Mouse (Mus musculus) embryonic facial prominence, embryonic 14.5 days (tissue): Measurements from ENCODE around the gene Tmem131l. TPM values are rescaled to one million over a fixed set of nuclear protein-coding genes. Genes with fewer than 3 reads are reported as not detected.

Source experiments
- ATAC-seq: fragments of 200-750 bp; cut with Nextera tagmentation; 2 replicates; pipeline ENCODE4 v1.8.0; 2017; ENCODE audit warnings: low read depth, moderate number of reproducible peaks, moderate TSS enrichment
- DNase-seq: peaks from one replicate; pipeline ENCODE4 v3.0.0-alpha.2; 2015; ENCODE audit warnings: low spot score
- H3K27ac ChIP-seq: fragments of 300-500 bp; sonication (generic); replicated peaks from 2 replicates; pipeline ENCODE4 v1.5.1; 2014; ENCODE audit warnings: low read depth, mild to moderate bottlenecking, low read length, moderate library complexity
- H3K27me3 ChIP-seq: fragments of 300-500 bp; sonication (generic); replicated peaks from 2 replicates; pipeline ENCODE4 v1.6.1; 2014; ENCODE audit warnings: low read length; ENCODE audit not compliant: control insufficient read depth, insufficient read depth
- H3K36me3 ChIP-seq: fragments of 300-500 bp; sonication (generic); 2 replicates; pipeline ENCODE4 v1.6.1; 2014; ENCODE audit warnings: low read length, mixed read lengths; ENCODE audit not compliant: control insufficient read depth, insufficient read depth
- H3K4me1 ChIP-seq: fragments of 300-500 bp; sonication (generic); 2 replicates; pipeline ENCODE4 v1.6.1; 2014; ENCODE audit warnings: antibody characterized with exemption, low read length; ENCODE audit not compliant: control insufficient read depth, insufficient read depth
- H3K4me2 ChIP-seq: fragments of 300-500 bp; sonication (generic); 2 replicates; pipeline ENCODE4 v1.6.1; 2014; ENCODE audit warnings: low read depth, mild to moderate bottlenecking, low read length, moderate library complexity, mixed read lengths
- H3K4me3 ChIP-seq: fragments of 300-500 bp; sonication (generic); 2 replicates; pipeline ENCODE4 v1.5.1; 2014; ENCODE audit warnings: low read depth, mild to moderate bottlenecking, low read length
- H3K9ac ChIP-seq: fragments of 300-500 bp; sonication (generic); 2 replicates; pipeline ENCODE4 v1.6.1; 2014; ENCODE audit warnings: low read depth, mild to moderate bottlenecking, low read length, moderate library complexity, mixed read lengths
- H3K9me3 ChIP-seq: fragments of 300-500 bp; sonication (generic); 2 replicates; pipeline ENCODE4 v1.6.1; 2016; ENCODE audit warnings: low read length; ENCODE audit not compliant: control insufficient read depth
- WGBS: fragments of 180-500 bp; shearing (Covaris S2); extraction: QIAGEN DNeasy Blood & Tissue Kit; methylation state at CpG from one replicate; pipeline ENCODE4 v1.1.7; 2014; 5-methylcytosine and 5-hydroxymethylcytosine counted together
- polyA plus RNA-seq: library from polyadenylated mRNA; unstranded; fragments of >200 nt; fragmentation: Nextera tagmentation; extraction: Ambion mirVana; gene quantifications from 2 replicates; pipeline ENCODE4 v1.2.1, GENCODE M21; 2014

Tmem131l gene
- polyA plus RNA-seq, 1 experiment from 2014 or later = 46.5 TPM

DNA sequence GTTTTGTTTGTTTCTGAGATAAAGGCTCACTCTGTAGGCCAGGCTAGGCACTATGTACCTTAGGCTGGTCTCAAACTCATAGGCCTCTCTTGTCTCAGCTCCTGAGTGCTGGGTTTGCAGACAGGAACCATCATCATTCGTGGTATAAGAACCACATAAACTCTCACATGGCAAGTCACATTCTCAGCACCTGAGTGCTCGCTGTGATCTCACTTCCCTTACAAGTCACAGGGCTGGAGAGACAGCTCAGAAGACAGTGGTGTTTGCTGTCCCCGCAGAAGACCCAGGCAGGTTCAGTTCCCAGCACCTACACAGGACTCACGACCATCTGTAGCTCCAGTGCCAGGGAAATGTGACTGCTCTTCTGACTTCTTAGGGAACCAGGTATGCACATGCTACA is 70.9 kb downstream of the Tmem131l start:
- no peaks in the 10 kb centered on the region for H3K27me3 ChIP-seq
- no peak overlapping the region for H3K9ac ChIP-seq
- H3K36me3 ChIP-seq = peaks cover 5% of the 10 kb centered on the region; the same call in 1 of the 2 replicates
- H3K4me1 ChIP-seq = no peaks in the 10 kb centered on the region
- H3K27ac ChIP-seq = no peak overlapping the region
- no peak overlapping the region for H3K4me3 ChIP-seq
- 87% methylated on average over 4 of the region's 4 CpGs for WGBS
- DNase-seq (no peak), ATAC-seq (no peak)
- no peak overlapping the region for H3K4me2 ChIP-seq
- H3K9me3 ChIP-seq = no peaks in the 10 kb centered on the region

DNA sequence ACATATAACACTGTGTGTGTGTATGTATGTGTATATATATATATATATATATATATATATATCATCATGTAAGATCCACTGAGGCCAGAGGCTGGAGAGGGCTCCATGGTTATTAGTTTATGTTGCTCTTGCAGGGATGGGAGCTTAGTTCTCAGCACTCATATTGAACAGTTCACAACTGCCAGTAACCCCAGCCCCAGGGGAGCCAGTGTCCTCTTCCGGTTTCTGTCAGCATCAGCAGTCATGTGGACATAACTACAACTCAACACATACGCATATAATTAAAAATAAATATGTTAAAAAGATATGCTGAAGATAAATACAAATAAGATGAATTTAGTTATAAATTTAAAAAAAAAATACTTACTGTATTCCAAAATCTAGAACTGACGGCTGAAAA is 72.2 kb downstream of the Tmem131l start:
- ATAC-seq = no peak
- H3K9ac ChIP-seq = no peak overlapping the region
- no peak overlapping the region for H3K4me2 ChIP-seq
- 75% methylated on average over 3 of the region's 3 CpGs for WGBS
- no peaks in the 10 kb centered on the region for H3K27me3 ChIP-seq
- peaks cover 5% of the 10 kb centered on the region; the same call in 1 of the 2 replicates for H3K36me3 ChIP-seq
- no peak for DNase-seq
- H3K4me1 ChIP-seq = no peaks in the 10 kb centered on the region
- H3K27ac ChIP-seq = no peak overlapping the region
- no peak overlapping the region for H3K4me3 ChIP-seq
- no peaks in the 10 kb centered on the region for H3K9me3 ChIP-seq

DNA sequence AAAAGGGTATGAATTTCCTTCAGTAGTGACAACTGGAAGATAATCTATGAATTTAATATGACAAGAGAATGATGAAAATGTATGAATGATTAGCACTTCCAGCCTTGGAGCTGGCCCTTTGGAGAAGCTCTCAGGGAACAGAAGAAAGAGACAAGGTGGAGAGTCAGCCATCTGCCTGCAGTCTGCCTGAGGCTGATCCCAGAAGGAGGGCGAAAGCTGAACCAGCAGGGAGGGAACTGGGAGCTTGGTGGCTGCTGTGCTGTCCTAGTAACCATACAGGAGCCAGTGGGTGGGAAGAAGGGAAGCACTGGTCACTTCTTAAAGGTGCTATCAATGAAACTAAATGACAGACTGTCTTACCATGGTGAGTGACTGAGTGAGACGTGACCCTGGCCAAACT is 74.6 kb downstream of the Tmem131l start:
- Histone ChIP-seq H3K27ac (no peak overlapping the region), H3K4me3 (no peak overlapping the region), H3K4me2 (no peak overlapping the region), H3K4me1 (no peaks in the 10 kb centered on the region), H3K9me3 (no peaks in the 10 kb centered on the region), H3K36me3 (peaks cover 24% of the 10 kb centered on the region; the same call in 1 of the 2 replicates), H3K9ac (no peak overlapping the region), H3K27me3 (no peaks in the 10 kb centered on the region)
- DNase-seq (no peak), ATAC-seq (no peak)
- WGBS = 68% methylated on average over 2 of the region's 2 CpGs

DNA sequence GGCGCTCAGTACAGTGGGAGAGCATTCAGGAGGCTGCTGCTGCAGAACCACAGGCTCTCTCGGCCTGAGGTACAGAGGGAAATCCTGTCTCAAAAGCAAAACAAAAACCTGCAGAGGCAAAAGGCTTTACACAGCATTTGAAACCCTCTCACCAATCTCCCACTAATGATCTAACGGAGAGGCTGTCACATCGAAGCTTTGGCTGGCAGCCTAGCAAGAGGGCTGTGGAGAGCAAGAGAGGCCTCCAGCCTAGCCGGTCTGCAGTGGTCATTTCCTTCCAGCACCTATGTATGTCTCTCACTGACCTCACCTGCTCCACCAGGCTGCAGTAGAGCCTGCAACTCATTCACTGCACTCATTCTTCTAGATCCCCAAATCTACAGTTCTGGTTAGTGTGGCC is 76.3 kb downstream of the Tmem131l start:
- H3K27me3 ChIP-seq = no peaks in the 10 kb centered on the region
- no peak overlapping the region for H3K9ac ChIP-seq
- no peak for DNase-seq
- peaks cover 40% of the 10 kb centered on the region for H3K36me3 ChIP-seq
- WGBS = 71% methylated on average over 5 of the region's 5 CpGs
- H3K4me2 ChIP-seq = no peak overlapping the region
- no peaks in the 10 kb centered on the region for H3K4me1 ChIP-seq
- no peak for ATAC-seq
- H3K9me3 ChIP-seq = no peaks in the 10 kb centered on the region
- no peak overlapping the region for H3K4me3 ChIP-seq
- H3K27ac ChIP-seq = no peak overlapping the region

GRCm38 (mm10) chr3:83962571-83962970 is 77.4 kb downstream of the Tmem131l start:
- DNase-seq (peak; percentile 70), ATAC-seq (peak; percentile 81; the same call in 1 of the 2 replicates)
- H3K4me2 ChIP-seq = no peak overlapping the region
- no peak overlapping the region for H3K27ac ChIP-seq
- H3K9ac ChIP-seq = no peak overlapping the region
- H3K27me3 ChIP-seq = no peaks in the 10 kb centered on the region
- H3K9me3 ChIP-seq = no peaks in the 10 kb centered on the region
- peaks cover 52% of the 10 kb centered on the region for H3K36me3 ChIP-seq
- H3K4me3 ChIP-seq = no peak overlapping the region
- no peaks in the 10 kb centered on the region for H3K4me1 ChIP-seq
- WGBS = 51% methylated on average over 3 of the region's 3 CpGs

DNA sequence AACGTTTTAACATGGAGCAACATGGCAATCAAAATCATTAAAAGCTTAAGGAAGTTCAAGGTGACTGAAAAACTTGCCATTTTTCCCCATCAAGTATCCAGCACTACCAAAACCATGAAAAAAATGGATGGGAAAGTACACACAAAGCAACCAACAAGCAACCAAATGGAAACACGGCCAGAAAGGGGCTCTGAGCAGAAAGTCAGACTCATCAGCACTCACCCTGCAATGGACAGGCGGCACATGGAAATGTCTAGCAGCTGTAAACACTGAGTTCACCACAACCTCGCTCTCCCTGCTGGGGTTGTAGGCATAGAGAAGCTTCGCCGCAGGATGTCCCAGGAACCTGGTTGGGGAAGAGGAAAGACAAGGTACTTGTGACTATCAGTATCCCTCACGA is 77.9 kb downstream of the Tmem131l start:
- ATAC-seq (no peak), DNase-seq (no peak)
- WGBS = 89% methylated on average over 7 of the region's 7 CpGs
- Histone ChIP-seq H3K9me3 (no peaks in the 10 kb centered on the region), H3K27ac (0 out of 2 replicates have a peak overlapping the region, but pooled peaks have one; percentile 2), H3K4me3 (no peak overlapping the region), H3K36me3 (peaks cover 57% of the 10 kb centered on the region), H3K4me1 (no peaks in the 10 kb centered on the region), H3K9ac (no peak overlapping the region), H3K27me3 (no peaks in the 10 kb centered on the region), H3K4me2 (no peak overlapping the region)

GRCm38 (mm10) chr3:83958951-83959681 is 80.9 kb downstream of the Tmem131l start:
- Histone ChIP-seq H3K9me3 (no peaks in the 10 kb centered on the region), H3K27me3 (no peaks in the 10 kb centered on the region), H3K4me1 (no peaks in the 10 kb centered on the region), H3K36me3 (peaks cover 69% of the 10 kb centered on the region), H3K9ac (no peak overlapping the region), H3K4me2 (no peak overlapping the region), H3K27ac (no peak overlapping the region), H3K4me3 (no peak overlapping the region)
- DNase-seq = no peak
- 83% methylated on average over 7 of the region's 7 CpGs for WGBS
- no peak for ATAC-seq

DNA sequence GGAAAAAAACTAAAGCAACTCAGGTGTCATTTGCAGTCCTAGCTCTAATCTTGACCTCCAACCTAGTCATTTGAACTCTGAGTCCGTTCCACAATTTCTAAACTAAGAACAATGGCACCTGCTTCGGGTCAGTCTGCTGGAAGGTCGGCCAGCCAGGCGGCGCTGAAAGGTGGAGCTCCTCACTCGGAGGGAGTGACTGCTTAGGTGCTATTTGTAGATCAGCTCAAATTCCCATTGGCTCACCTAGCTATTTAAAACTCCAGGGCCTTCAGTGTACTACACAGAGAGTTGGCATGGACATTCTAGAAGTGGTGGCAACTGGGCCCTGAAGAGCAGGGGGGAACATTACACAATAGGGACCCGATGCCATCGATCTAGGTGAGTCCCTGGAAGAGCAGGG is 86.1 kb downstream of the Tmem131l start:
- Histone ChIP-seq H3K36me3 (peaks cover 48% of the 10 kb centered on the region), H3K4me2 (no peak overlapping the region), H3K27me3 (no peaks in the 10 kb centered on the region), H3K9me3 (no peaks in the 10 kb centered on the region), H3K9ac (no peak overlapping the region), H3K4me1 (0 out of 2 replicates have a peak, but pooled peaks cover 4% of the 10 kb centered on the region), H3K4me3 (no peak overlapping the region), H3K27ac (no peak overlapping the region)
- DNase-seq (no peak), ATAC-seq (no peak)
- 77% methylated on average over 8 of the region's 8 CpGs for WGBS

DNA sequence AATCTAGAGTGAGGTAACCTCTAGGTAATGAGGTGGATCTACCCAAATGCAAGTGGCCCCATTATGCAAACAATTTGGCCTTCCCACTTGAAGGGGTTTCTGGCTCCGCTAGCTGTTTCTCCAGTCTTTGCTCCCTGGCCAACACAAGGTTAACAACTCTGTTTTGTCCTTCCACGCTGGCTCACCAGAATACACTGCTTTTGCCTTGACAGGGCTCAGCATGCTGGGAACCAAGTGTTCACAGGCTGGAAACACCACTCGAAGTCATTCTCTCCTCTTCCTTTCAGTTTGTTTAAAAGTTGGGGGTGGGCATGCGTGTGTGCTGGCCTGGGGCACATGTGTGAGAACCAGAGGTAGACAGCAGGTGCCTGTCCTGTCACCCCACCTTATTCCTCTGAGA is 91.2 kb downstream of the Tmem131l start:
- no peak for ATAC-seq
- H3K4me3 ChIP-seq = no peak overlapping the region
- no peak for DNase-seq
- 0 out of 2 replicates have a peak, but pooled peaks cover 15% of the 10 kb centered on the region for H3K36me3 ChIP-seq
- H3K9ac ChIP-seq = no peak overlapping the region
- 55% methylated on average over 4 of the region's 4 CpGs for WGBS
- 0 out of 2 replicates have a peak, but pooled peaks cover 4% of the 10 kb centered on the region for H3K4me1 ChIP-seq
- no peak overlapping the region for H3K27ac ChIP-seq
- H3K27me3 ChIP-seq = no peaks in the 10 kb centered on the region
- no peaks in the 10 kb centered on the region for H3K9me3 ChIP-seq
- no peak overlapping the region for H3K4me2 ChIP-seq
